In the genomic region with DNA sequence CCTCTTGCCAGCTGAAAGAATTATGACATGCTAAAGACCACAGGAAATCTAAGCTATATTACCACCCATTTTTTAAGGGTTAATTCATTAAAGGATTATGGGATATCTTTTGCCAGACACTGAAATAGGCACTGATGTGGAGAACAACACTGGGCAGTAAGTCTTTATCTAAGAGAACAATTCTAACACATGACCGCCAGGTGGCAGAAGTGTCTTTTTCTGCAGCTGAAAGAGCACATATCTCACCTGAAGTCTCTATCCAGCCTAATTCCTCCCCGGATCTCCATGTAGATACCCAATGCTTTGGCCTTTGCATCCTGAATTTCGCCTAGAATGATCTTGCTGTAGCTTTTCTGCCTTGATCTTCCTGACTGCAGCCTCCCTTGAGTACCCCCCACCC, we compare ENCODE assay signal across 8 mouse cellular contexts. TPM values are rescaled to one million over a fixed set of nuclear protein-coding genes. Genes with fewer than 3 reads are reported as not detected.
DNase-seq lines count a peak whose midpoint lies in the region; ATAC-seq and TF ChIP-seq lines count a peak whose summit lies in the region.

No protein-coding gene starts in this region.

- no peak for TF ChIP-seq EP300 in lung, postnatal 0 days (IDR thresholded peaks at IDR 0.05)

- H3K9ac ChIP-seq in hindbrain, embryonic 16.5 days (ENCODE audit: low read depth, low read length), result no peak overlapping the region
- no peak overlapping the region for H3K9ac ChIP-seq in lung, postnatal 0 days (replicated peaks; ENCODE audit: low read depth)

- ATAC-seq in hindbrain, embryonic 16.5 days, result no peak
- ATAC-seq in hematopoietic stem cell, adult 5-6 weeks (replicated peaks in 1 of 2; ENCODE audit: insufficient read depth in 1 of 2, low FRiP score in 2 of 2, low TSS enrichment in 1 of 2, low read depth in 1 of 2, poor library complexity in 2 of 2, severe bottlenecking in 2 of 2), result peak; percentile 46 to 51; a peak in 2 of 4 replicates
- ATAC-seq in lung, postnatal 0 days, result peak; percentile 25; the same call in 1 of the 2 replicates

- no peak overlapping the region for H3K4me2 ChIP-seq in hindbrain, embryonic 16.5 days (ENCODE audit: low read length)
- H3K4me2 ChIP-seq in lung, postnatal 0 days (replicated peaks; ENCODE audit: low read depth, low read length), result no peak overlapping the region

- no peak overlapping the region for H3K27ac ChIP-seq in hindbrain, embryonic 10.5 days
- no peak overlapping the region for H3K27ac ChIP-seq in hindbrain, embryonic 16.5 days (ENCODE audit: low read depth, low read length)
- H3K27ac ChIP-seq in lung, postnatal 0 days (ENCODE audit: low read length), result no peak overlapping the region

- DNase-seq in hindbrain, embryonic 10.5 days (ENCODE audit: low spot score), result peak; percentile 17
- DNase-seq in urinary bladder, postnatal 14 days (ENCODE audit: low spot score), result peak; percentile 72
- DNase-seq in urinary bladder, postnatal 10 days (ENCODE audit: low spot score), result no peak
- peak; percentile 42 for DNase-seq in cerebellum, adult 8-10 months
- DNase-seq in lung, postnatal 0 days (ENCODE audit: low spot score), result peak; percentile 81
- DNase-seq in urinary bladder, postnatal 36 days (ENCODE audit: low spot score in 2 of 2), result peak; percentile 55 to 56

- no peaks in the 10 kb centered on the region for H3K27me3 ChIP-seq in hindbrain, embryonic 10.5 days (ENCODE audit: insufficient read depth, poor library complexity, severe bottlenecking)
- H3K27me3 ChIP-seq in hindbrain, embryonic 16.5 days (replicated peaks; ENCODE audit: control insufficient read depth, insufficient read depth, low read length), result no peaks in the 10 kb centered on the region
- no peaks in the 10 kb centered on the region for H3K27me3 ChIP-seq in lung, postnatal 0 days (replicated peaks; ENCODE audit: insufficient read depth, low read length)

- no peaks in the 10 kb centered on the region for H3K36me3 ChIP-seq in hindbrain, embryonic 10.5 days
- H3K36me3 ChIP-seq in hindbrain, embryonic 16.5 days (ENCODE audit: control insufficient read depth, insufficient read depth, low read length), result no peaks in the 10 kb centered on the region
- H3K36me3 ChIP-seq in lung, postnatal 0 days (ENCODE audit: insufficient read depth, low read length), result no peaks in the 10 kb centered on the region

- H3K4me1 ChIP-seq in hindbrain, embryonic 10.5 days (replicated peaks), result no peaks in the 10 kb centered on the region
- H3K4me1 ChIP-seq in hindbrain, embryonic 16.5 days (ENCODE audit: control insufficient read depth, insufficient read depth, low read depth, low read length), result no peaks in the 10 kb centered on the region
- no peaks in the 10 kb centered on the region for H3K4me1 ChIP-seq in lung, postnatal 0 days (ENCODE audit: insufficient read depth, low read depth, low read length)

- no peak overlapping the region for H3K4me3 ChIP-seq in hindbrain, embryonic 10.5 days
- H3K4me3 ChIP-seq in hindbrain, embryonic 16.5 days (ENCODE audit: low read length), result no peak overlapping the region
- no peak overlapping the region for H3K4me3 ChIP-seq in lung, postnatal 0 days (ENCODE audit: low read depth, low read length)

- H3K9me3 ChIP-seq in hindbrain, embryonic 10.5 days, result peaks cover 13% of the 10 kb centered on the region
- peaks cover 2% of the 10 kb centered on the region; the same call in 1 of the 2 replicates for H3K9me3 ChIP-seq in hindbrain, embryonic 16.5 days (ENCODE audit: control insufficient read depth, low read length)
- H3K9me3 ChIP-seq in lung, postnatal 0 days (ENCODE audit: low read length), result no peaks in the 10 kb centered on the region

- peak; percentile 82 for TF ChIP-seq CTCF in lung, postnatal 0 days (IDR thresholded peaks at IDR 0.05)

- 34% methylated on average over 3 of the region's 3 CpGs for WGBS in hindbrain, embryonic 10.5 days
- 35% methylated on average over 3 of the region's 3 CpGs for WGBS in hindbrain, embryonic 16.5 days
- 11% methylated on average over 3 of the region's 3 CpGs for WGBS in lung, postnatal 0 days

RNA-seq across cellular contexts. Expression of a gene that starts 41.5 kb away (rescaled TPM):
- polyA plus RNA-seq in hindbrain, embryonic 10.5 days (2016; fragmentation: Nextera tagmentation; extraction: Ambion mirVana), result 3.2 and 3.6 TPM in 2 replicates
- polyA plus RNA-seq in hindbrain, embryonic 16.5 days (2015; fragmentation: Nextera tagmentation; extraction: Ambion mirVana), result 22.3 and 24.5 TPM in 2 replicates
- total RNA-seq in hematopoietic stem cell, adult 5-6 weeks (2017), result 0.19 and 0.55 TPM in 2 replicates
- 584 and 640 TPM in 2 replicates for polyA plus RNA-seq in lung, postnatal 0 days (2015; fragmentation: Nextera tagmentation; extraction: Ambion mirVana)

Comparison
In these comparisons a context has a peak if more than half of its experiments do, and no peak if none do; other contexts are left out.
1. RNA of a gene that starts 41.5 kb away (polyA plus RNA-seq): 584 to 640 TPM in lung, postnatal 0 days; 22.3 to 24.5 TPM in hindbrain, embryonic 16.5 days and 3.2 to 3.6 TPM in hindbrain, embryonic 10.5 days; every median in the first group is over 10 times any median in the second.